Comparison of ENCODE assay signal across 18 mouse cellular contexts in the genomic region with DNA sequence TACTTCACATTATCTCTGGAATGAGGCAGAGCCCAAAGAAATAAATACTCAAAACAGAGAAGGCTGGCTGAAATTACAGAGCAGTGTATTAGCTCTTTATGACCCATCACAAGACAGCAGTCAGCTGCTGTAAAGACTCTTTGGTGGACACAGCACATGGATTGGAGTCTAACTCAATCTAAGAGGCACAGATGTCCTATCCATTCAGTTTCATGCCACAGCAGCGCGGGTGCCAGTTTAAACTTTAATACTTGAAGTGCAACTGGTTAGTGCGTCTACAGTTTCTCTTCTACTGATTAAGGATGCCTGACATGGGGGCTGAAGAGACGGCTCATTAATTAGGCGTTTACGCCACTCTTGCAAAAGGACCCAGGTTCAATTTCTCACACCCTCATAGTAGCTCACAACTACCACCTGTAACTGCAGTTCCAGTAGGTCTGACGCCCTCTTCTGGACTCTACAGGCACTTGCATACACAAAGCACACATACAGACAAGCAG. TPM values are rescaled to one million over a fixed set of nuclear protein-coding genes. Genes with fewer than 3 reads are reported as not detected.
DNase-seq lines count a peak whose midpoint lies in the region; ATAC-seq lines count a peak whose summit lies in the region.
"Had no signal": no experiment of that assay in that cellular context is flagged by ENCODE, and none has a peak within 500 bp of the region (broad histone marks: within the 10 kb centered on the region; RNA-seq: fewer than 3 reads in every experiment).

No protein-coding gene starts in this region.

- no peak overlapping the region for H3K9ac ChIP-seq in embryonic facial prominence, embryonic 13.5 days
- no peak overlapping the region for H3K9ac ChIP-seq in lung, embryonic 16.5 days (ENCODE audit: low read length)
- H3K9ac ChIP-seq: liver, embryonic 13.5 days; midbrain, embryonic 13.5 days; neural tube, embryonic 15.5 days had no signal

- DNase-seq in embryonic facial prominence, embryonic 10.5 days (ENCODE audit: low spot score) = no peak
- no peak for DNase-seq in lung, postnatal 36 days
- peak; percentile 88 for DNase-seq in kidney, adult 9 months
- peak; percentile 52 to 71 for DNase-seq in kidney, postnatal 36 days
- DNase-seq in left cerebral cortex, postnatal 14 days (ENCODE audit: low spot score in 2 of 2) = no peak
- DNase-seq in urinary bladder, adult 18-20 months (ENCODE audit: low spot score in 2 of 2) = no peak
- DNase-seq: adrenal gland, postnatal 36 days; cerebellum, adult 2 months; gastrocnemius, postnatal 10 days; heart, adult 18-20 months; heart, postnatal 4 days; liver, embryonic 13.5 days; right cerebral cortex, postnatal 25 days had no signal

- no peak overlapping the region for H3K4me2 ChIP-seq in embryonic facial prominence, embryonic 13.5 days
- no peak overlapping the region for H3K4me2 ChIP-seq in lung, embryonic 16.5 days (ENCODE audit: low read depth, low read length)
- H3K4me2 ChIP-seq: liver, embryonic 13.5 days; midbrain, embryonic 13.5 days; neural tube, embryonic 15.5 days had no signal

- 82% methylated on average over 7 of the region's 7 CpGs for WGBS in embryonic facial prominence, embryonic 13.5 days
- 90% methylated on average over 7 of the region's 7 CpGs for WGBS in embryonic facial prominence, embryonic 10.5 days
- 83% methylated on average over 7 of the region's 7 CpGs for WGBS in lung, embryonic 16.5 days

- H3K4me1 ChIP-seq in embryonic facial prominence, embryonic 13.5 days = peaks cover 22% of the 10 kb centered on the region
- H3K4me1 ChIP-seq in embryonic facial prominence, embryonic 10.5 days = peaks cover 17% of the 10 kb centered on the region
- H3K4me1 ChIP-seq in lung, embryonic 16.5 days (replicated peaks; ENCODE audit: control insufficient read depth, insufficient read depth, low read length) = peaks cover 10% of the 10 kb centered on the region; the same call in 1 of the 2 replicates
- H3K4me1 ChIP-seq: midbrain, embryonic 13.5 days had no signal

- no peaks in the 10 kb centered on the region for H3K9me3 ChIP-seq in embryonic facial prominence, embryonic 13.5 days
- no peaks in the 10 kb centered on the region for H3K9me3 ChIP-seq in embryonic facial prominence, embryonic 10.5 days
- H3K9me3 ChIP-seq in lung, embryonic 16.5 days (ENCODE audit: control insufficient read depth, low read length) = no peaks in the 10 kb centered on the region
- H3K9me3 ChIP-seq: liver, embryonic 13.5 days; midbrain, embryonic 13.5 days; neural tube, embryonic 15.5 days had no signal

- peaks cover 43% of the 10 kb centered on the region for H3K36me3 ChIP-seq in embryonic facial prominence, embryonic 13.5 days
- H3K36me3 ChIP-seq in embryonic facial prominence, embryonic 10.5 days (replicated peaks) = peaks cover 17% of the 10 kb centered on the region; the same call in 1 of the 2 replicates
- peaks cover 4% of the 10 kb centered on the region; the same call in 1 of the 2 replicates for H3K36me3 ChIP-seq in lung, embryonic 16.5 days (ENCODE audit: control insufficient read depth, insufficient read depth, low read length)
- H3K36me3 ChIP-seq: midbrain, embryonic 13.5 days had no signal

- ATAC-seq in embryonic facial prominence, embryonic 13.5 days (ENCODE audit: insufficient number of reproducible peaks, insufficient read depth, low FRiP score, low TSS enrichment, low read depth) = no peak
- peak; percentile 56 for ATAC-seq in lung, embryonic 16.5 days (ENCODE audit: low read depth)
- ATAC-seq: midbrain, embryonic 13.5 days had no signal

- H3K4me3 ChIP-seq in embryonic facial prominence, embryonic 13.5 days = no peak overlapping the region
- no peak overlapping the region for H3K4me3 ChIP-seq in embryonic facial prominence, embryonic 10.5 days
- H3K4me3 ChIP-seq in lung, embryonic 16.5 days (ENCODE audit: low read length) = no peak overlapping the region
- H3K4me3 ChIP-seq: liver, embryonic 13.5 days; midbrain, embryonic 13.5 days; myocyte; neural tube, embryonic 15.5 days had no signal

- no peaks in the 10 kb centered on the region for H3K27me3 ChIP-seq in embryonic facial prominence, embryonic 13.5 days
- H3K27me3 ChIP-seq in embryonic facial prominence, embryonic 10.5 days (replicated peaks; ENCODE audit: low read depth, poor library complexity, severe bottlenecking) = no peaks in the 10 kb centered on the region
- no peaks in the 10 kb centered on the region for H3K27me3 ChIP-seq in lung, embryonic 16.5 days (ENCODE audit: control insufficient read depth, insufficient read depth, low read depth, low read length)
- H3K27me3 ChIP-seq: liver, embryonic 13.5 days; midbrain, embryonic 13.5 days; neural tube, embryonic 15.5 days had no signal

- intact Hi-C loops in left cerebral cortex, postnatal 14 days (cut with DNase I) = no loop called here

- H3K27ac ChIP-seq in embryonic facial prominence, embryonic 13.5 days = peak overlapping the region; percentile 44; the same call in 1 of the 2 replicates
- no peak overlapping the region for H3K27ac ChIP-seq in embryonic facial prominence, embryonic 10.5 days (replicated peaks)
- H3K27ac ChIP-seq in lung, embryonic 16.5 days (ENCODE audit: low read length) = no peak overlapping the region
- H3K27ac ChIP-seq: liver, embryonic 13.5 days; midbrain, embryonic 13.5 days; neural tube, embryonic 15.5 days had no signal

RNA-seq across cellular contexts. Expression of a gene that starts 26.7 kb away (rescaled TPM):
- polyA plus RNA-seq in embryonic facial prominence, embryonic 13.5 days (2015; fragmentation: Nextera tagmentation; extraction: Ambion mirVana) = 21.4 and 25.5 TPM in 2 replicates
- 19.3 and 20.5 TPM in 2 replicates for polyA plus RNA-seq in embryonic facial prominence, embryonic 10.5 days (2016; fragmentation: Nextera tagmentation; extraction: Ambion mirVana)
- 34.9 and 38.2 TPM in 2 replicates for polyA plus RNA-seq in lung, embryonic 16.5 days (2015; fragmentation: Nextera tagmentation; extraction: Ambion mirVana)
- 1 to 10 TPM; 3.2 to 4.5 TPM for total RNA-seq in left cerebral cortex, postnatal 14 days (2021)

Comparison
In these comparisons a context has a peak if more than half of its experiments do, and no peak if none do; other contexts are left out.
1. DNase-seq: peak in kidney, adult 9 months (single experiment) and kidney, postnatal 36 days (2 of 2); none in embryonic facial prominence, embryonic 10.5 days (single experiment), lung, postnatal 36 days (single experiment), left cerebral cortex, postnatal 14 days (0 of 2) and urinary bladder, adult 18-20 months (0 of 2).